Mouse (Mus musculus): ENCODE measurements around the gene Ptprj.

Ptprj gene

GRCm38 (mm10) chr2:90525807-90526206 is 54.6 kb downstream of the Ptprj start:
- DNase-seq (ENCODE audit: low read depth, low spot score), result no peak

GRCm38 (mm10) chr2:90522455-90522854 is 58.0 kb downstream of the Ptprj start:
- peak; percentile 33 for DNase-seq (ENCODE audit: low read depth, low spot score)

- DNase-seq (ENCODE audit: low read depth, low spot score), result no peak
These were observed 58.5 kb downstream of the Ptprj start for GRCm38 (mm10) chr2:90521909-90522308.

GRCm38 (mm10) chr2:90518296-90518695 is 62.2 kb downstream of the Ptprj start:
- DNase-seq (ENCODE audit: low read depth, low spot score), result no peak

GRCm38 (mm10) chr2:90514969-90515368 is 65.5 kb downstream of the Ptprj start:
- no peak for DNase-seq (ENCODE audit: low read depth, low spot score)

- peak; percentile 48 for DNase-seq (ENCODE audit: low read depth, low spot score)
These were observed 71.2 kb downstream of the Ptprj start for GRCm38 (mm10) chr2:90509268-90509667.

- DNase-seq (ENCODE audit: low read depth, low spot score), result no peak
These were observed 74.3 kb downstream of the Ptprj start for GRCm38 (mm10) chr2:90506143-90506542.

GRCm38 (mm10) chr2:90504731-90505171 is 75.7 kb downstream of the Ptprj start:
- DNase-seq (ENCODE audit: low read depth, low spot score), result peak; percentile 75

GRCm38 (mm10) chr2:90503182-90503833 is 77.1 kb downstream of the Ptprj start:
- no peak for DNase-seq (ENCODE audit: low read depth, low spot score)

GRCm38 (mm10) chr2:90502738-90503137 is 77.7 kb downstream of the Ptprj start:
- DNase-seq (ENCODE audit: low read depth, low spot score), result no peak

- DNase-seq (ENCODE audit: low read depth, low spot score), result peak; percentile 71
These were observed 78.7 kb downstream of the Ptprj start for GRCm38 (mm10) chr2:90501708-90502107.

GRCm38 (mm10) chr2:90500892-90501291 is 79.6 kb downstream of the Ptprj start:
- DNase-seq (ENCODE audit: low read depth, low spot score), result no peak

GRCm38 (mm10) chr2:90499002-90499401 is 81.4 kb downstream of the Ptprj start:
- DNase-seq (ENCODE audit: low read depth, low spot score), result no peak

- no peak for DNase-seq (ENCODE audit: low read depth, low spot score)
These were observed 82.9 kb downstream of the Ptprj start for GRCm38 (mm10) chr2:90497551-90497950.

- DNase-seq (ENCODE audit: low read depth, low spot score), result no peak
These were observed 83.8 kb downstream of the Ptprj start for GRCm38 (mm10) chr2:90496680-90497074.

- no peak for DNase-seq (ENCODE audit: low read depth, low spot score)
These were observed 84.3 kb downstream of the Ptprj start for GRCm38 (mm10) chr2:90496012-90496679.

- DNase-seq (ENCODE audit: low read depth, low spot score), result peak; percentile 44
These were observed 90.0 kb downstream of the Ptprj start for GRCm38 (mm10) chr2:90490279-90491046.

- no peak for DNase-seq (ENCODE audit: low read depth, low spot score)
These were observed 90.6 kb downstream of the Ptprj start for GRCm38 (mm10) chr2:90489839-90490238.

- DNase-seq (ENCODE audit: low read depth, low spot score), result no peak
These were observed 91.5 kb downstream of the Ptprj start for GRCm38 (mm10) chr2:90488690-90489590.

- DNase-seq (ENCODE audit: low read depth, low spot score), result no peak
These were observed 92.8 kb downstream of the Ptprj start for GRCm38 (mm10) chr2:90487471-90488238.

All from skeletal muscle tissue, adult 2 months (tissue).